Mouse (Mus musculus) lung, postnatal 10 days (tissue): ENCODE results near the gene Trnt1.

Experiments
- DNase-seq: peaks from one replicate; pipeline ENCODE4 v3.0.0; 2021

Gene Trnt1

DNA sequence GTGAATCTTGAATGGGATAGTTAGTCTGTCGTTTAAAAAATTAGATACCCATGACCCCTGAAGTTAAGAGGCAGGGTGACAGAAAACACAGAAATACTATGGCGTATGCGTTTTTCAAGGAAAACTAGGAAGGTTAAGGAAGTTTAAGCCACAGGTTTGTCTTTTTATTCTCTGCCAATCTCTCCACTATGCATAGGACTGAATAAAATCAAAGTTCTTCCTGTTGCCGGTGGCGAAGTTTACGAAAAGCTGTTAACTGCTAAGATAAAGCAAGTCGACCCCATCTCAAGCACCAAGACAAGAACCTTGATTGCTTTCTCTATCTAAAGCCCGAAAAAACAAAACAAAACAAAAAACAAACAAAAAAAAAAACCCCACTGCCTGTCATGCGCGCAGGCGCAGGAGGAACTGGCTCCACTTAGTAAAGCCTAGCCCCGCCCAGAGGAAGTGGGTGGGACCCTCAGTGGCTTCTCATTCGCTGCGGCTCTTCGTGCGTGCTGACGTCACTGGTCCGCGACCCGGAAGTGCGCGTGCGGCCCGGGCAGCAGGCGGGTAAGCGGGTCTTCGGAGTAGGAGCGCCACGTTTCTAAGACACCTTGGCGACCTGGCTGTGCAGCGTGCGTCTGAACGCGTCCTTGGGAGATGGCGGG is at the start of gene Trnt1:
TSS of gene Trnt1 (plus strand) at position 481 of the 650 bp plus-strand sequence.
- DNase-seq, result peak; percentile 99

DNA sequence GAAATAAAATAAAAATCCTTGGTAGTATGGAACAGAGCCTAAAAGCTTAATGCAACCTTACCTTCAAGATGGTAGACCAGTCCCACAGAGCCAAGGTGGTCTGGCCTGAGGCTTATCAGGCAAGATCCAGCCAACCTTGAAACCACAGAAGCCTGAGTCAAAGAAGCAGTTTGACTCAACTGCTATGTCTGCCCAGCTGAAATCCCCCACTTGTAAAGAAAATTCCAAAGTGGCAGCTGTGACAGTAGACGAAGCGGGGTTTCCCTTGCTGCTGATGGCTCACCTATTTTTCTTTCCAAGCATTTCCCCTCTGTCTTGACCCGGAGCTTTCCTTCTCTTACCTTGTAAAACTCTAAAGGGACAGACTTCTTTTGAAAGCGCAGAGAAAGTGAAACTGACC is 43.3 kb upstream of the Trnt1 start:
- no peak for DNase-seq

DNA sequence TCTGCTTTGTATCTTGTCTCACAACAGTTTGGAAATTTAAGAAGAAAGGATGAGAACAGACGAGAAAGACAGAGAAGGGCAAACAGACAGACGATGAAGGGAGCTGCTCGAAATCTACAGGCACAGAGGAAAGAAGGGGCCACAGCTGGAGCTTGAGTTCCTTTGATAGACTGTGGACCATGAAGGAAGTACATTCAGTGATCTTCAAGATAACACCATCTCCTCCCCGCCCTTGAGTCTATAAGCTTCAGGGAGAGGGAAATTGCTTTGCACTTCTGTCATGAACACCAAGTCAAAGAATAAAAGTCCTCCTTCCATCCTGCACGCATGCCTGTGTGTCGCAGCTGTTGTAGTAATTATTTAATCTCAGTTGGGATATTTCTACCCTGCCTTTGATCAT is 42.8 kb upstream of the Trnt1 start:
- DNase-seq, result no peak

DNA sequence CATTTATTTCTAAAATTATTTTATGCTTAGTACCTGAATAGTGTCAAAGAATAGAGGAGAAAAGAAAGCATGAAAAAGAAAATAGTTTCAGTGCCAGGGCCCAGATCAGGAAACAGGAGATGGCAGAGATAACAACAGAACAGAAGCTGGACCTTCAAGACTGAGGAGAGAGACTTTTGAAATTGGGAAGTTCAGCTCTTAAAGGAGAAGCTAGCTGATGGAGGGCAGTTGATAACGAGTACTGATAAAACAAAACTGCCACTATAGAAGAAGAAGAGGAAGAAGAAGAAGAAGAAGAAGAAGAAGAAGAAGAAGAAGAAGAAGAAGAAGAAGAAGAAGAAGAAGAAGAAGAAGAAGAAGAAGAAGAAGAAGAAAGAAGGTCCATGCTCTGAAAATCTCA is 41.2 kb upstream of the Trnt1 start:
- no peak for DNase-seq

DNA sequence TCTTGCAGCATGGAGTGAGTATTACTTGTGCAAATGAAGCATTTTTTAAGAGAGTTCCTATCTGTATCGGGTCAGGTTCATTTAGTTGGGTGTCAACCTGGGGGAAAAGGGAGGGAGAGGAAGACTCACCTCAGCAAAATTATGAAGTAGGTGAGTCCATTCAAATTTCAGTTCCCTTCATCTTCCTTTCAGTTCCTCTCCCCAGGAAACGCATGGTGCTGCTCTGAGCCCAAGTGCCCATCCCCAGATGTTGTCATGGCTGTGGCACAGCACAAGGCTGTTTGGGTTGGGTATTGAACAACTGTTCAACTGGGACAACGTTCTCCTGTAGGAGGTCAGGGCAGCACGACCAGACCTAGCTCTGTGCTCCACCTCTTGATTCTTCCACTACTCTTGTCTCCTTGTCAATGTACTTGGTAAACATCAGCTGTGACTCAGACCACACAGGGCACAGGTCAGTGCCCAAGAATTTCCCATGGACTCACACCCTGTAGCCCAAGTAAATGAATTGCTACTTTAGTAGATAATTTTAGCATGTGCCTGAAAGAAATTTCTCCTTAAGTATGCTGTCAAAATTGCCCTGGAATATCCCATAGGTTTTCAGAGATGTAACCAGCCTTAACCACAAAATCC is 39.1 kb upstream of the Trnt1 start:
- no peak for DNase-seq

DNA sequence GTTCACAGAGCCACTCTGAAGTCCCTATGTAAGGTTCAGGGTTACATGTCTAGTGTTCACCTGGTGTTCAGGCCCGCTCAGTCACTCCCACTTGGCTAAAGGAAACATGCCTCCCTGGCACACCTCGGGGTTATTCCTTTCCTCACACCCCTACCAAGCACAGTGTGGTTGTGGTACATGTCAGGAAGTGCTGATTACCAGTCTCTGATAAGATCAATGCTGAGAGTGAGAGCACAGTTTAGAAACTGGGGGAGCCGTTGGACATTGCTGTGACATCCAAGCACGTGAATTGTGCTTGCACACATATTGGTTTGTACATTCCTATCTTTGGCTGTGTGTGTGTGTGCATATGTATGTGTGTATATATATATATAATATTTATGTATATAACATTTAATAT is 36.4 kb upstream of the Trnt1 start:
- DNase-seq, result no peak

DNA sequence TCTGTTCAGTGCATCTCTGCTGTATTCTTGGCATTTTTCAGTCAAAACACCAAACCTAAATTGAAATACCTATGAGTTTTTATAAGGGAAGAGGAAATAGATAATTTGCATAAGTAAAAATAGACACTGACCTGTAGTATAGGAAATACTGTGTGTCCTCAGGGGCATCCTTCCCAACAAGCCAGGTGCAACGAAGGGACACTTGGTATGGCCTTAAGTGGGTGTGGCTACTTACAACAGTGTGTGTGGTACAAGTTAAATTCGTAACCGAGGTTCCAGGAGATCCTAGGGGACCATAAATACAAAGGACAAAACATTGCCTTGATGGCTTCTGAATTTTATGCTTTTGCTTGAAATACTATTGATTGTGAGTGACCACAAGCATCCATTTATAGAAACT is 30.7 kb upstream of the Trnt1 start:
- DNase-seq, result no peak

DNA sequence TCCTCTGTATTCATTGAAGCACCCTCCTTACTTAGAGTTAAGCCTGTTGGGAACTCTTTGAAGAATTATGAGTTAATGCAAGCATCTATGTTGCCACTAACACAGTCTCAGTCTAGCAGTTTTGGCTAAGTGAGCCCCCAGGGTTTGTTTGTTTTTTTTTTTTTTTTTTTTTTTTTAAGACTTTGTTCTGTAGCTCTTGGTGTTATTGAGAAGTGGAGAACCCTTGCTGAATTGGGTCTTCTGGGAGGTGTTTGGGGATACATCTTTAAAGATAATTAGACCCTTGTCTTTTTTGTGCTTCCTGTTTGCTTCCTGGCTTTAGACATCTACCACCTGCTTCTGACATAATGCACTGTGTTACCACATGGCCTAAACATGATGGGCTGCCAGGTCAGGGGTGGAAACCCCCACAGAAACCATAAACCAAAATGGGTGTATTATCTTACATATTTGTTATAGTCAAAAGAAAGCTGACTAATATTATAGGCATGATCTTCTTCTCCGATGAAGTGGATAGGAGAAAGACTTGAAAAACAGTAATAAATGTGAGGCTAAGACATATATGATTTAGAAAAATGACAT is 28.6 kb upstream of the Trnt1 start:
- no peak for DNase-seq

DNA sequence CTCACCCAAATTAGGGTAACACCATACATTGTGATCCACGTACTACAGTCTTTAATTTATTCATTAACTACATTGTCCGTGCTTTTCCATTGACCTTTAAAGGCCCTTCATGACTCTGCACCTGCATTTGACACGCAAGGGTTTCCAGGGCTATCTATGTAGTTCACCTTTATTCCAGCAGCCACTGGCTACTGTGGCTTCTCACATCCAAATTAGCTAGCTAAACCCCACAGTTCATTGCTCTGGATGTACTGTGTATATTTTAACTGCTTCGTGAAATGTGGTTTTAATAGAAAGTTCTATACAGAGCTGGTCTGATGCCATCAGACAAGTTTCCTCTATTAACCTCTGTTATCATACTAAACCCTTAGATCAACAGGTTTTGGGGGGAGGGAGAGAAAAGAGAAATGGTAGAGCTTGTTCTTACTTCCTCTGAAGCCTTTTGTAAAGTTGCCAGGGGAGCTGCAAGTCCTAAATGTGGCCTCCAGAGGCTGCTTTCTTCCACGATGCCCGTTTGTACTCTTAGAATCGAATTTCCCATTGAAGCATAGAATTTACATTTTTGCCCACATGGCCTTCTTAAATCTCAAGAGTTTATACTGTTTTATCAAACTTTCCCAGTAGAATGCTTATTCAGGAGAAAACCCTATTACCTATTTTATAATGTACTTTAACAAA is 25.2 kb upstream of the Trnt1 start:
- DNase-seq, result no peak

DNA sequence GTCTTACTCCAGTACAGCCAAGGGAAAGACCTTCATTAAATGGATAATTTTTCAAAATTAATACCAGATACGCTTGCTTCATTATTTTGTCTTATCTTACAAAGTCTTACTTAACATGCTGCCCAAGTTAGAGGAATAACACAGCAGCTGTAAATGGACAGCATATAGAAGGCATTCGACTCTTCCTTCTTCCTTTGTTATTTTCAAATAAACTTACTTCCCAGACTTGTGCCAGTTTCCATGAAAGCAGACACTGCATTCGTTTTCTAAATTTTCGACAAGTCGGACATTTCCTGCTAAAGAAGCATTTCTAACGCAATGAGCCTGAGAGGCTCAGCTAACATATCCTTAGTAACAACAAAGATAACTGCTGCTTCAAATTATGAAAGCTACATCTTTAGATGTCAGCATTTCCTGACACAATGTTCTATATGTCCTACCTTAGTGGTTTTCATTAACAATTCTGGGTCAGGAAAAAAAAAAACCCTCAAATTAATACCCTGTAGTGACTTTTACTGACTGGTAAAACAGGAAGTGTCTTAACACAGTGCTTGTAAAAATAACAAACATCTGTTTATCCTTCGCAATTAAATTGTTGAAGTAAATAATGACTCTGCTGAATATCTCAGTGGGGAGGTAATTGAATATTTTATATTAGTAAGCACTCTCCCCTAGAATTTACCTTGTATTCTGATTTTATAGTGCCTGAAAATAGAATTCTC is 23.1 kb upstream of the Trnt1 start:
- no peak for DNase-seq

DNA sequence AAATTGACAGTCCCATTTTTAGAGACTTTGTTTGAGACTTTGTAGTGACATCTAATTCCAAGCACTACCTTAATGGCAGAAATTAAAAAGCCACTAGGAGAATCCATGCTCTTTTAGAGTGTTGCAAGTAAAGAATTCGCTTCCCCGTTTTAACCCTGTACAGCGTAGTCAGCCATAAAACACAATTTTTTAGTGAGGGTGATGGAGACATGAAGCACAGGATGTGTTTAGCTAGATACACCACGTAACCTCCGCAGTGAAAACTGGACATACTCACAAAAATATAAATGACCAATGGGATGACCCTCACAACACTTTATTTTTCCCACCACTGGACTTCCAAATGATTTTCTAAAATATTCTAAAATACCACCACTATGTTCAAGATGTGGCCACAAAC is 21.7 kb upstream of the Trnt1 start:
- no peak for DNase-seq

DNA sequence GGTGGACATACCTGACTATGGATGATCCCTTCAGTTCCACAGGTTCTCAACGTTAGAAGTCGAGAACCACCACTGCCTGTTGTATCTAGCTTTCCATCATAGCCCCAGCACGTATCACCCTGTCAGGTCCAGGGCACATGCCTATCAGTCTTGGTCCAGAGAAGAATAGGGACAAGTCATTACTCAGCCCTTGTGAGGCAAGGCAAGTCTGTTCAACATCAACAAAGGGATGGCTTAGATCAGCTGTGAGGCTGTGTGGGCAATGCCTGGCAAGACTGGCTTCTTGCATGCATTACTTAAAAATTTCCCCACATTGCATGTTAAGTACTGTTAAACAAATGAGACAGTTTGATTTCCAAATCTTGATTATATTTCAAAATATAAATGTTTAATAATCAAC is 21.1 kb upstream of the Trnt1 start:
- DNase-seq, result no peak

DNA sequence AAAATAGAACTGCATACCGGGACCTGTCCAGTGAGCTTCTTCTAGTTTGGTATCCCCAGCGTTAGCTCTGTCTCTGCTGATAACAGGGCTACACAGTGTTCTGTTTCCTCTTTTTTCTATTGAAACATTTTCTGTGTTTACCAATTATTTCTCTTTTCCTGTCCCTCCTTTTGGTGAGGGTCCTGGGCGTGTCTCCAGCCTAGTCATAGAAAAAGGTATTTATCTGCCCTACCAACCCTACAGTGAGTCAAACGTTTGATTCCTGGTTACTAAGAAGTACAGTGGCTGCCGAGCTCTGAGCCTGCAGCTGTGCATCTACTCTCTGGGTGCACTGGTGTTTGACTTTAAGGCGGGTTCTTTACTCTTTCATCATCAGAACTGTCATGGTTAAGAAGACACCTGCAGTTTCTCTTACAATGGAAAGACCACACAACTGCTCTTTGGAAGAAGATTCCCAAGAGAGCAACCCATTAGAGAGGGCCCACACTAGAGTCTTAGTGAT is 20.0 kb upstream of the Trnt1 start, which contains the start of gene Il5ra:
TSS of gene Il5ra (minus strand) at position 151 of the 502 bp plus-strand sequence.
- no peak for DNase-seq

DNA sequence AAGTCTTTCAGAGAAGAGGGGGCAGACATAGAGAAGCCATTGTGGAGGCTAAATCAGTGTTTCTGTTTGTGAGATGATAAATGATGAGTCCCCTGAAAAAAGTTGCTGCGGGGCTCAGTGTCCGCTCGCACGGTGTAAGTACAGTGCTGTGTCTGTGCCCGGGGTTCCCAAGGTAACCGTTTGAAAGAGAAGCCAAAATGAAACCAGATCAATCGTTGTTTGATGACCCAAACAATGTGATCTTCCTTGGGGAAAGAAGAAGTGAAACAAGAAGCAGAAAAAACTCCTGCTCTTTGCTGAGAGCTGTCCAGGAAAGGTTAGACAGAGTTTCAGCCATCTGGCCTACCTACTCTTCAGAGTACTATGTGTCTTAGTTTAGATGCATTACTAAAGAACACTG is 18.6 kb upstream of the Trnt1 start:
- DNase-seq, result no peak

DNA sequence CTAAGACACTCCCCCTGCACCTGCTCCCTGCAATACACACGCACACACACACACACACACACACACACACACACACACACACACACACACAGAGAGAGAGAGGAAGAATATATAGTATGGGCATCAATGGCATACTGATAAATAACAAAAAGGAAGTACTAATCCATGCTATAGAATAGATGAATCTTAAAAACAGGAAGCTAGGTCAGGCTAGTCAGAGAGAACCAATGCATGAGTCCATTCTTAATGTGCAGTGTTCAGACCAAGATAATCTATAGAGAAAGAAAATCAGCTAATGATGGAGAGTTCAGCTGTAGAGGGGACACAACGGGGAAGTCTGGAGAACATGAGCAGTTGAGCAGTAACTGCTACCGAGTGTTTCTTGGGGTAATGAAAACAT is 10.6 kb upstream of the Trnt1 start:
- DNase-seq, result no peak

DNA sequence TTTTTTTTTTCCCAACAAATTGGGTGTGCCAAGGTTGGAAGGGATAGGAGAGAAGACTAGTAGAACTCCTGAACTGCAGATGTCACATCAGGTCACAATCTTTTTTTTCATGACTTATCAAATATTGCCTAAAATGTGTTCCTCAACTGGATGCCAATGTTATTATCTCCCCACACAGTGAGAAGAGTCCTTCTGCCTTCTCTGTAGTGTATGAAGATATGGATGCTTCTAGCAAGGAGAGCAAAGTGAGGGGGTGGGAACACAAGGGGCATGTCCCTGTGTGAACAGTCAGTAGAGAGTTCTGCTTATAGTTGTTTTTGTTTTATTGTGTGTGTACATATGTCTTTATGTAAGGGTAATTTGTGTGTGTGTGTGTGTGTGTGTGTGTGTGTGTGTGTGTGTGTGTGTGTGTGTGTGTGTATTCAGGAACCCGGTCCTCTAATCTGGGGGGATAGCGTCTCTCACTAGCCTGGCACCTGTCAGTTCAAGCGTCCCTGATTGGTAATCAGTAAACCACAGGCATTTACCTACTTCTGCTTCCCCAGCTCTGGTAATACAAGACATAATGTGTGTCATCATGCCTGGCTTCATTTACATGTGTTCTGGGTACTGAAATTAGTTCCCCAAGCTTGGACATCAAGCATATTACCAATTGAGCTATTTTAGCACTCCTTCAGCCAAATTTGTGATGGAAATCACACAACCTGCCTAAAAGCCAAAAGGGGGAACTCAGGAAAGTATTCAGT is 8.3 kb upstream of the Trnt1 start:
- DNase-seq, result no peak

DNA sequence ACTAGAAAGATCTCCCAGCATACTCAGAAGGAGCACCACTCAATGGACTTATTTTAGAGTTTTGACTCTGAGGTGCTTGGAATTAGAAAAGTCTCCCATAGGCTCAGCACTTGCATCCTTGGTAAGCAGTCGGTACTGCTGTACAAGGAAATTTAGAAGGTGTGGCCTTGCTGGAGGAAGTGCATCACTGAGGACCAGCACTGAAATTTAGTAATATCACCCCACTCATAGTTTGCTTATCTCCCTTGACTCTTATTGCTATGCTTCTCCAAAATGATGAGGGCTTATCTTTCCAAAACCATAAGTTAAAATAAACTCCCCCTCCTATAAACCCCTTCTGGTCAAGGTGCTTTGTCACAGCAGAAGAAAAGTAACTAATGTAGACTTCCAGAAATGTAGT is 7.4 kb upstream of the Trnt1 start:
- DNase-seq, result no peak

DNA sequence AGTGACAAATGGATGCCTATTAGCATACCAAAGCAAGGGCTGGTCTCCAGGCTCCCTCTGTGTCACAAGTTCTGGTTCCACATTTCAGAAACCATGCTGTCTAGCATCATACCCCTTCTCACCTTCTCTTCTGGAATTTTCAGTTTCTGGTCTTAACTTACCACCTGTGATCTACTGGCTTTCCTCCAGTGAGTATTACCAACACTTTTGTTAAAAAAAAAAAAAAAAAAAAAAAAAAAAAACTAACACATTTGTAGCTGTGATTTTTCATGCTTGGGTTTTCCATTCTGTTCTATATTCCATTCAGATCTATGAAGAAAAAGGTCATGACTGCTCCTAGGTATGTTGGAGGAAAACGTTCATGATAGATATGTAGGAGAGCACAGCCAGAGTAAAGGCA is 3.0 kb upstream of the Trnt1 start:
- DNase-seq, result no peak

DNA sequence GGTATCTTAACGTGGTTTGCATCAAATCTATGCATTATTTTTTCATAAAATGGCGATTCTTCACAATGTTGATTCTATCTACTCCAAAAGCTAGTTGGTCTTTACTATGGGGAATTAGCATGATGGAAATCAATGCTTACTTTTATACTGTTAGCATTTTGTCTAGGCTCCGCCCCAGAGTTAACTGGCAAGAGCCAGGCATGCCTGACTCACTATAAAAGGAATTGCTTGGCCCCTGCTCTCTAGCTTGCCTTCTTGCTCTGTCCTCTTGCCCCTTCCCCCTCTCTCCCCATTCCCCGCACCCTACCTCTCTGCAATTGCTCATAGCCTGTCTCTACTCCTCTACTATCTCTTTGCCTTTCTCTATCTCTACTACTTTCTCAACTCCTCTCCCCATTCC is 2.1 kb upstream of the Trnt1 start:
- no peak for DNase-seq

DNA sequence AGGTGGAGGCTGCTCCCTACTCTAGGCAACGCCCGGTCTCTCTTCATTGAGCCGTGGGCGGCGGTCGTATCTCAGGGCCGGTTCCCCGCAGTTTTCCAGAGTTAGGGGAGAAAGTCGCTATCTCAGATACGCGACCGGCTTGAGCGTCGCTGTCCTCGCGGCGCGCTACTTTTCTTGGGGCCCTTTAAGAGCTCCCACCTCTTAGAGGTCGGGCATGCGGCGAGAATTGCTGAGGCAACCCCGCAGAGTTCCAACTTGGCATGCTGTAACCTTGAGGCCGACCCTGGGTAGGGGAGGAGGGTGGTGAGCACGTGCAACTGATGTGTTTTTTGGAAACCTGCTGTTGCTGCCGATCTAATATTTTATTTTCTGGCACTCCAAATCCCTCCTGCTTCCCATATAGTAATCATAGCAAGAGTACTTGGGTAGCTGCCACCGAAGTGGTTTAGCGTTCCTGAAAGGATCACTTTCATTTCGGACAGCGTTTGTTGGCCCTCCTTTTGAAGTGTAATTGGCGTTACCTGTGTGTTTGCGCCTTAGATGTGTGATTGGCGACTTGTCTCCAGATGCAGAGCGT is 458 bp downstream of the Trnt1 start:
- no peak for DNase-seq

DNA sequence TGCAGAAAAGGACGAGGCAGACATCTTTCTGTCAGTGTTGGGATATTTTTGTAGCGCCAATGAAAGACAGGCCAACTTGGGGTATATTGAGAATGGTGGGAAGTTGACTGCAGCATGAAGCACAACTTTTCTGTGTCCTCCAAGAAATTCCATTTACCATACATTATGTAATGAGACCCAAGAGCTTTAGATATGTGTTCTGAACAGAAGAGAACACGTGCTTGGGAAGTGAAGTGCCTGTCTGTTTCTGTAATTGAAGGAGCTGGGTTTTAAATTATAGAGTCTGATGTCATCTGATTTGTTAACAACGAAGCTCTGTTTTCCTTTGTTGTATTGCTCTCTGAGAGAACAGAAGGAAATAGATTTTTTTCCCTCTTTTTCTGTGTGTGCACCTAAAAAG is 1.1 kb downstream of the Trnt1 start:
- DNase-seq, result no peak

DNA sequence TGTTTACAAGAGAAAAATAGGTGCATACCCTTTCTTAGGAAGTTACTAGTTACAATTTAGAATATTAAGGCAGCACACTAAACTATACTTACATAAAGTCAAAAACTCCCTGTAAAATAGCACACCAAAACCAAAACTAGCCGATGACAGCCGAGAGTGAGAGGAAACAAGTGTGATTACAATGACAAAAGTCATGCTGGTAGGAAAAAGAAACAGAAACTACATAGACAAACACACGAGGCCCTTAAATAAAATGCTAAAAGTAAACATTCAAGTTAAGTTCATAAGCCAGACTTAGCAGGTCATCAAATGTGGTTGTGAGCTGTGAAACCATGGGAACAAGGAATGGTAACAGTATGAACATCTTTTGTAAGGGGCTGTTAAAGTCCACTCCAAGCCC is 18.2 kb downstream of the Trnt1 start:
- no peak for DNase-seq
